Mouse (Mus musculus): Measurements from ENCODE around the gene Nrbp1. TPM values are rescaled to one million over a fixed set of nuclear protein-coding genes. Genes with fewer than 3 reads are reported as not detected.

Nrbp1 gene
- polyA plus RNA-seq, 1 experiment from 2014 or later, result 167 TPM

- Histone ChIP-seq H3K4me2 (peak overlapping the region; percentile 49), H3K9me3 (no peaks in the 10 kb centered on the region), H3K9ac (peak overlapping the region; percentile 47; the same call in 1 of the 2 replicates), H3K27me3 (no peaks in the 10 kb centered on the region), H3K4me1 (peaks cover 11% of the 10 kb centered on the region; the same call in 1 of the 2 replicates), H3K36me3 (peaks cover 65% of the 10 kb centered on the region), H3K27ac (peak overlapping the region; percentile 67), H3K4me3 (peak overlapping the region; percentile 39)
- WGBS, result 49% methylated on average over 10 of the region's 10 CpGs
- ATAC-seq (ENCODE audit: borderline replicate concordance, extremely low read depth, low FRiP score, low TSS enrichment), result no peak
These were observed 11.5 kb downstream of the Nrbp1 start for GRCm38 (mm10) chr5:31252151-31252550.

- 63% methylated on average over 16 of the region's 16 CpGs for WGBS
- Histone ChIP-seq H3K36me3 (peaks cover 66% of the 10 kb centered on the region), H3K27ac (no peak overlapping the region), H3K9ac (0 out of 2 replicates have a peak overlapping the region, but pooled peaks have one; percentile 47), H3K4me2 (peak overlapping the region; percentile 49), H3K27me3 (no peaks in the 10 kb centered on the region), H3K9me3 (no peaks in the 10 kb centered on the region), H3K4me3 (peak overlapping the region; percentile 39), H3K4me1 (peaks cover 11% of the 10 kb centered on the region; the same call in 1 of the 2 replicates)
- ATAC-seq (ENCODE audit: borderline replicate concordance, extremely low read depth, low FRiP score, low TSS enrichment), result no peak
These were observed 12.3 kb downstream of the Nrbp1 start for GRCm38 (mm10) chr5:31252795-31253545.

GRCm38 (mm10) chr5:31253806-31254205 is 13.1 kb downstream of the Nrbp1 start:
- Histone ChIP-seq H3K4me2 (no peak overlapping the region), H3K4me3 (no peak overlapping the region), H3K9me3 (no peaks in the 10 kb centered on the region), H3K27me3 (no peaks in the 10 kb centered on the region), H3K9ac (no peak overlapping the region), H3K27ac (peak overlapping the region; percentile 39; the same call in 1 of the 2 replicates), H3K4me1 (peaks cover 8% of the 10 kb centered on the region; the same call in 1 of the 2 replicates), H3K36me3 (peaks cover 66% of the 10 kb centered on the region)
- no peak for ATAC-seq (ENCODE audit: borderline replicate concordance, extremely low read depth, low FRiP score, low TSS enrichment)
- 84% methylated on average over 8 of the region's 8 CpGs for WGBS

DNA sequence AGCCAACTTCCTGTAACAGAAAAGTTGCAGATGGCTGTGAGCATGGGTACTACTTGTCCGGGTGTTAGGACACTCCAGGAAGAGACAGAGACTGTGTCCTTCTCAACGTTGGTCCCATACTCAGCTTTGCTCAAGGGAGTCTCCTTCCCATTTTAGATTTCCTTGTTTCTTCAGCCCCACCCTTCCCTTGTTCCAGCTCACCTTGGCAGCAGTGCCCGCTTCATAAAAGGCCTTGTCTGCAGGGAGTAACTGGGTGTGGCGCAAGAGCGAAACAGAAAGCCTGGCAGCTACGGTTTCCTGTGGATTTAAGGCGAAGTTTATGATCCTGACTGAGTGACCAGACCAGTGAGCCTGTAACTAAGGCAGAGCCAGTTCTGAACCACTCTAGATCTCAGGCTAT is 13.8 kb downstream of the Nrbp1 start:
- Histone ChIP-seq H3K36me3 (peaks cover 62% of the 10 kb centered on the region), H3K4me3 (no peak overlapping the region), H3K27ac (peak overlapping the region; percentile 39), H3K4me1 (peaks cover 8% of the 10 kb centered on the region; the same call in 1 of the 2 replicates), H3K27me3 (no peaks in the 10 kb centered on the region), H3K9ac (no peak overlapping the region), H3K4me2 (no peak overlapping the region), H3K9me3 (no peaks in the 10 kb centered on the region)
- WGBS, result 64% methylated on average over 7 of the region's 7 CpGs
- no peak for ATAC-seq (ENCODE audit: borderline replicate concordance, extremely low read depth, low FRiP score, low TSS enrichment)

GRCm38 (mm10) chr5:31254901-31255300 is 14.2 kb downstream of the Nrbp1 start:
- H3K36me3 ChIP-seq, result peaks cover 62% of the 10 kb centered on the region

DNA sequence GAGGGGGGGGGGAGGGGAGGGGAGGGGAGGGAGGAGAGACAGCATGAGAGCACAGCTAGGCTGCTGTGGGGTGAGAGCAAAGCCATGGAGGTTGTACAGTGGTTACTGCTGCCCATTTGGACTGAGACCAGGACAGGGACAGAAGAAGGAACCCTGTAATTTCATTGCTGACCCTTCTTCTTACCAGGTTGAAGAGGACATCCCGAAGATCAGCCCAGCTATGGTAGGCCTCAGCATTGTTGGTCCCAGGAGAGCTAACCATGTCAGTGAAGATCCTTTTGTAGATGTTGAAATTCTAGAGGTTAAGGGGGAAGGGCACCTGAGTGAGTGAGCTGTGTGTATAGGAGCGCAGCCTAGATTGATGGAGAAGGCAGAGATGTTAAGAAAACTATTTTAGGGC is 14.7 kb downstream of the Nrbp1 start:
- no peak overlapping the region for H3K4me3 ChIP-seq
- WGBS, result 88% methylated on average over 2 of the region's 2 CpGs
- ATAC-seq (ENCODE audit: borderline replicate concordance, extremely low read depth, low FRiP score, low TSS enrichment), result no peak
- no peak overlapping the region for H3K9ac ChIP-seq
- no peaks in the 10 kb centered on the region for H3K9me3 ChIP-seq
- peaks cover 62% of the 10 kb centered on the region for H3K36me3 ChIP-seq
- no peak overlapping the region for H3K27ac ChIP-seq
- H3K4me1 ChIP-seq, result peaks cover 8% of the 10 kb centered on the region; the same call in 1 of the 2 replicates
- no peaks in the 10 kb centered on the region for H3K27me3 ChIP-seq
- no peak overlapping the region for H3K4me2 ChIP-seq

More at GRCm38 (mm10) chr5:31254901-31255300, 14.2 kb downstream of the Nrbp1 start:
- H3K4me1 ChIP-seq, result peaks cover 8% of the 10 kb centered on the region; the same call in 1 of the 2 replicates
- 82% methylated on average over 8 of the region's 8 CpGs for WGBS
- no peak overlapping the region for H3K4me3 ChIP-seq
- no peaks in the 10 kb centered on the region for H3K27me3 ChIP-seq
- peak overlapping the region; percentile 39; the same call in 1 of the 2 replicates for H3K27ac ChIP-seq
- H3K4me2 ChIP-seq, result no peak overlapping the region
- H3K9ac ChIP-seq, result no peak overlapping the region
- no peaks in the 10 kb centered on the region for H3K9me3 ChIP-seq
- ATAC-seq (ENCODE audit: borderline replicate concordance, extremely low read depth, low FRiP score, low TSS enrichment), result no peak

DNA sequence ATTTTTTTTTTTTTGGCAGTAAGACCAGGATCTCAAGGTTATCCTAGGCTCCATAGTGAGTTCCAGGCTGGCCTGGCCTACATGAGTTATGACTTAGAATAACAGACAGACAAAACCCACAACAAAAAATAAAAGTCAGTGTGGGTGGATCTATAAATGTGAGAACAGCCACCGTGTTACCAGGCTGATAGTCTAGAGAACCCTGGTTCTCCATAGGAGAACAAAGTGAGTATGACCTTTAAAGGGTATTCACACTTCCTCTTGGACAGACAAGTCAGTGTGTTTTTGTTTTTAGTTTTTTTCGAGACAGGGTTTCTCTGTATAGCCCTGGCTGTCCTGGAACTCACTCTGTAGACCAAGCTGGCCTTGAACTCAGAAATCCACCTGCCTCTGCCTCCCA is 15.3 kb downstream of the Nrbp1 start:
- H3K4me1 ChIP-seq, result peaks cover 8% of the 10 kb centered on the region; the same call in 1 of the 2 replicates
- no peaks in the 10 kb centered on the region for H3K9me3 ChIP-seq
- H3K27me3 ChIP-seq, result no peaks in the 10 kb centered on the region
- no peak for ATAC-seq (ENCODE audit: borderline replicate concordance, extremely low read depth, low FRiP score, low TSS enrichment)
- no peak overlapping the region for H3K27ac ChIP-seq
- H3K9ac ChIP-seq, result no peak overlapping the region
- 88% methylated on average over 2 of the region's 2 CpGs for WGBS
- H3K36me3 ChIP-seq, result peaks cover 62% of the 10 kb centered on the region
- H3K4me2 ChIP-seq, result no peak overlapping the region
- no peak overlapping the region for H3K4me3 ChIP-seq

GRCm38 (mm10) chr5:31257616-31258015 is 17.0 kb downstream of the Nrbp1 start:
- Histone ChIP-seq H3K9me3 (no peaks in the 10 kb centered on the region), H3K4me1 (0 out of 2 replicates have a peak, but pooled peaks cover 8% of the 10 kb centered on the region), H3K36me3 (peaks cover 59% of the 10 kb centered on the region), H3K27ac (no peak overlapping the region), H3K4me2 (no peak overlapping the region), H3K9ac (no peak overlapping the region), H3K27me3 (no peaks in the 10 kb centered on the region), H3K4me3 (no peak overlapping the region)
- no peak for ATAC-seq (ENCODE audit: borderline replicate concordance, extremely low read depth, low FRiP score, low TSS enrichment)
- WGBS, result 82% methylated on average over 11 of the region's 11 CpGs

GRCm38 (mm10) chr5:31266101-31266500 is 25.4 kb downstream of the Nrbp1 start:
- Histone ChIP-seq H3K4me3 (no peak overlapping the region), H3K4me1 (no peaks in the 10 kb centered on the region), H3K27me3 (no peaks in the 10 kb centered on the region), H3K36me3 (peaks cover 54% of the 10 kb centered on the region), H3K9me3 (no peaks in the 10 kb centered on the region), H3K9ac (no peak overlapping the region), H3K27ac (no peak overlapping the region), H3K4me2 (no peak overlapping the region)
- no peak for ATAC-seq (ENCODE audit: borderline replicate concordance, extremely low read depth, low FRiP score, low TSS enrichment)
- 78% methylated on average over 7 of the region's 7 CpGs for WGBS

GRCm38 (mm10) chr5:31267686-31268085 is 27.0 kb downstream of the Nrbp1 start:
- Histone ChIP-seq H3K27me3 (no peaks in the 10 kb centered on the region), H3K36me3 (peaks cover 57% of the 10 kb centered on the region), H3K4me1 (no peaks in the 10 kb centered on the region), H3K4me2 (no peak overlapping the region), H3K27ac (no peak overlapping the region), H3K9me3 (no peaks in the 10 kb centered on the region), H3K4me3 (no peak overlapping the region), H3K9ac (no peak overlapping the region)
- no peak for ATAC-seq (ENCODE audit: borderline replicate concordance, extremely low read depth, low FRiP score, low TSS enrichment)
- WGBS, result 82% methylated on average over 6 of the region's 6 CpGs

GRCm38 (mm10) chr5:31273018-31273417 is 32.4 kb downstream of the Nrbp1 start:
- no peak overlapping the region for H3K4me3 ChIP-seq
- no peaks in the 10 kb centered on the region for H3K27me3 ChIP-seq
- no peaks in the 10 kb centered on the region for H3K9me3 ChIP-seq
- peaks cover 58% of the 10 kb centered on the region for H3K36me3 ChIP-seq
- H3K27ac ChIP-seq, result no peak overlapping the region
- H3K4me1 ChIP-seq, result no peaks in the 10 kb centered on the region
- ATAC-seq (ENCODE audit: borderline replicate concordance, extremely low read depth, low FRiP score, low TSS enrichment), result no peak
- no peak overlapping the region for H3K9ac ChIP-seq
- no peak overlapping the region for H3K4me2 ChIP-seq
- whole genome bisulfite sequencing, result 84% methylated on average over 6 of the region's 6 CpGs

DNA sequence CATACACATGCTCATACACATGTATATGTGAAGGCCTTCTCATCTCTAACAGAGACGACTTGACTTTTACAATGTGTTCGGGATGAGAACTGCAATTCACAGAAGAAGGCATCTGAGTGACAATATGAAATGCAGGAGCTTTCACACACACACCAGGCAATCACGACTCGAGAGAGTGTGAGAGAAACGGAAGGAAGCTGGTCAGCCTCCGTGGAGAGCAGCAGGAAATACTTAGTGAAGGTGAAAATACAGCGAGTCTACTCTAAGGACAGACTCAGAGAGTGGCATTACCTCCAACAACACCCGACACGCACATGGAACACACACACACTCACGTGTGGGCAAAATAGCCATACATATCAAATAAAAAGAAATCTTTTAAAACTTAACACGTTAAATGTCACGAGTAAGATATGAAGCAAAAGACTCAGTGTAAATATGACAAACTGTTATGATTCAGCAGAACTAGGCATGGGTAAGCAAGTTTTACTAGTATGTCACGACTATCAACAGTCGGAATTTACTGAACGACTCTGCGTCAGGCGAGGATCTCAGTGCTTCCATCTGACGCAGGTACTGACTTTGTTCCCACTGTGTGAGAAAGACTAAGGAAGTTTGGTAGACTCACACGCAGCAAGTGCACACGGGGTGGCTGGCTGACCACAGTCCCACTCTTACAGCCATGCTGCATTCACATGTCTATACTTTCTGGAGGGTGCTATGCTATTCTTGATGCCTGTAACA is 38.8 kb downstream of the Nrbp1 start:
- Histone ChIP-seq H3K36me3 (peaks cover 74% of the 10 kb centered on the region), H3K9me3 (no peaks in the 10 kb centered on the region), H3K27ac (no peak overlapping the region), H3K27me3 (no peaks in the 10 kb centered on the region), H3K9ac (no peak overlapping the region), H3K4me2 (no peak overlapping the region), H3K4me1 (no peaks in the 10 kb centered on the region), H3K4me3 (no peak overlapping the region)
- no peak for ATAC-seq (ENCODE audit: borderline replicate concordance, extremely low read depth, low FRiP score, low TSS enrichment)
- WGBS, result 82% methylated on average over 20 of the region's 20 CpGs

All from lung, embryonic 15.5 days (tissue).